Mouse (Mus musculus) c-Kit-positive CD71-positive TER-119-positive erythroid progenitor cells, embryonic 14.5 days (primary cell): ENCODE results near the gene Tspoap1.
A peak's percentile ranks its signal among the peaks of the same experiment; 100 is the strongest.

ENCODE experiments used
- DNase-seq: peaks from one replicate; pipeline ENCODE4 v3.0.0-alpha.2; 2013; ENCODE audit warnings: low spot score

Gene Tspoap1

DNA sequence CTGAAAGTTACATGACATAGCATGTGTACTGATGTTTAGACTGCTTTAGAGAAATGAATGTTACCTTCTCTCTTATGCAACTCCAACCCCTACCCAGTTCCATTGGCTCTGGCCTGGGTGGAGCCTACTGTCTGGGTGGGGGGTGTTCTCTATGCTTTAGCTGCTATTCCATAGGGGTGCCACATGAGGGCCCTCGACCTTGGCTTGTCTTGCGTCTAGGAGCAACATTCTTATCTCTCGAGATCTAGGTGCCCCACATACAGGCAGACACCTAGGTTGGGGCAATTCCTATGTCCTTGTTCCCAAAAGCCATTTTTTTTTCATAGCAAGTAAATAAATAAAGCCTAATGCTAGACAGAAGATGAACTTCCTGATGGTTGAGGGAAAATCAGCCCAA, 734 bp upstream of the Tspoap1 start:
- DNase-seq, result peak; percentile 80

GRCm38 (mm10) chr11:87761181-87761721, 910 bp downstream of the Tspoap1 start:
- no peak for DNase-seq

DNA sequence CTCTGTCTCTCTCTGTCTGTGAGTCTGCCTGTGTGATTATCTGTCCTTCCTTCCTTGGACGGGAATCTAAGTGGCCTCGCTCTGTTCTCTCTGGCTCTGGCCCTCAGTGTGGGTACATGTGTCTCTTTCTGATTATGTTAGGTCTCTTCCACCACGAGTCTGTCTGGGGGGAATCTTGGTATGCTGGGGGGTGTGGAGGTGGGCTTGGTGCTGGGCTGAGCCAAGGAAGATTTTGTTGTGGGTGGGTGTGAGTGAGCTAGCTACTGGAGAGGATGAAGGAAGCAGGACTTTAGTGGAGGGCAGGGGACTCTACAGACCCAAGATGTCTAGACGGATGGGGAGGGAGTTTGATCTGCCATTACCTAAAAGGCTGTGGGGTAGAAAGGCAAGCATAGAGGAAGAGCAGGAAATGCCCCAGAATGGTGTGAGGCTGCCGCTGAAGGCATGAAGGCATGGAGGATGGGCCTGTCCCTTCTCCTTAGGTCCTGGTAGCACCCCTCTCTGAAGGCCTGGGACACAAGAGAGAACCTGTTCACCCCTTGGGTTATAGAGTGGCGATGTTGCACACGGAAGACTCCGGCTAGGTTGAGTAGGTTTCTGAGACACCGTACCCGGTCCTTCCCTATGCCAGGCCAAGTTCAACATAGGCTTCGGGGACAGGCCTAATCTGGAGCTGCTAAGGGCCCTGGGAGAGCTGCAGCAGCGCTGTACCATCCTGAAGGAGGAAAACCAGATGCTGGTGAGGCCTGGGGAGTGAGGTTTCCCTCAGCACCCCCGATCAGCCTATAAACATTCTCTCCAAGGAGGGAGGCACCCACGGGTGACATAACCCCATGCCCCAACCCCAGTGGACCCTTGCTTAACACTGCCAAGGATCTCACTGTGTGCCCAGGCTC, 1.7 kb downstream of the Tspoap1 start:
- no peak for DNase-seq

- no peak for DNase-seq
These were observed 2.5 kb downstream of the Tspoap1 start for GRCm38 (mm10) chr11:87762702-87763385.

DNA sequence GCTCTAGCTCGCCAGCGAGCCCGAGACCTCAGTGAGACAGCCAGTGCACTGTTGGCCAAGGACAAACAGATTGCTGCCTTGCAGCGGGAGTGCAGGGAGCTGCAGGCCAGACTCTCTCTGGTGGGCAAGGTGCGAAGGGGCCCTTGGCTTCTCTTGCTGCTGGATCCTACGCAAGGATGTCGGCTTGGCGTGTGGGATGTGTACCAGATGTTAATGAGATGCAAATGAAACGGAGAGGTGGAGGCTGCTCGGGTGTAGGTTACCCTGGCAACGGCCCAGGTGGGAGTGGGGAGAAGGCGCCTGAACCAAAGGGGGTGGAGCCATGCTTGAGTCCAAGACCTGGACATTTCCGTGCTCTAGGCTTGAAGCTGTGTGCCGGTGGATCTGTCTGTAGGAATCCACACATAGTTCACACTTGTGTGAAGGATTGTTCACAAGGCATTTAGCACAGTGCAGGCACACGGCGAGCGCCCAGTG, 3.2 kb downstream of the Tspoap1 start:
- DNase-seq, result no peak

DNA sequence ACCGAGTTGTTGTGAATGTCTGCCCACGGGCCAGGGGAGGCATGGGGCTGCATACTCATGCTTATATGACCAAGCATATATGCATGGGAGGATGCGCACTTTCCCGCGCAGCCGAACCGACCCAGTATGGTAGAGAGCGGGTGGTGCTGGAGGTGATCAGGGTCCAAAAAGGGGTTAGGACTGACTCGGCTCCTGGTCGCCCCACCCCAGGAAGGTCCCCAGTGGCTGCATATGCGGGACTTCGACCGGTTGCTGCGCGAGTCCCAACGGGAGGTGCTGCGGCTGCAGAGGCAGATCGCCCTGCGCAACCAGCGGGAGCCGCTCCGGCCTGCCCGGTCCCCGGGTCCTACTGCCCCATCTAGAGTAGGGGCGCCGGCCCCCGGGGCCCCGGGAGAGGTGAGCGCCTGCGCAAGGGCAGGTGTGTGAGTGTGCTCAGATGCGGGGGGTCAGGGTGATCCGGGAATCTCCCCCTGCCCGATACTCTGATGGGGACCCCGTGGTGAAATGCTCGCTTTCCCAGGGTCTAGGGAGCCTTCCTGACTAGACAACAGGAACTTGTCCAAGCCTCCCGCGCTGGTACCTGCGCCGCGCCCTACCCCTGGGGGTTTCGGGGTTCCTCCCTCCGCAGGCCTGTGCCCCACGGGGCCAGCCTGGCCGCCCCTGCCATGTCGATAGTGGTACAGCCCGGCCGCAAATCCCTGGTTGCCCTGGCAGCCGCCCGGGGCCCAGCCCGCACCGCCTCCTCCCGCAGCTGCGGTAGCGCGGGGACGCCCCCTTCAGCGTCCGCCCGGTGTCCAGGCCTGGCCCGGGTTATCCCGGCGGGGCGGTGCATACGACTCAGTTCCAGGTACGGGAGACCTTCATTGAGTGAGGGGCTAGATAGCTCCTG, 3.9 kb downstream of the Tspoap1 start:
- DNase-seq, result no peak

DNA sequence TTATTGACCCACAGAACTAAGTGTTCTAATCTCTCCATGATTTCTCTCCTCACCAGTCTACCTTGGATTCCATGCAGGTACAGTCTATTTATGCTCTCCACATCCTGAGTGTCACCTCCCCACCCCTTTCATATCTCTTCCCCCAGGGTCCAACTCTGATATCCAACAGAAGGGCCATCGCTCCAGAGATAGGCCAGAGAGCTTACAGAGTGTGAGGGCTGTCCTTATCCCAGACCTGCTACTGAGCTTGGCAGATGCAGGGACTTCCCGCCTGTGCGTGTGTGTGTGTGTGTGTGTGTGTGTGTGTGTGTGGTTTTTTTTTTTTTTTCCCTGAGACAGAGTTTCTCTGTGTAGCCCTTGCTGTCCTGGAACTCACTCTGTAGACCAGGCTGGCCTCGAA, 8.4 kb downstream of the Tspoap1 start:
- no peak for DNase-seq

DNA sequence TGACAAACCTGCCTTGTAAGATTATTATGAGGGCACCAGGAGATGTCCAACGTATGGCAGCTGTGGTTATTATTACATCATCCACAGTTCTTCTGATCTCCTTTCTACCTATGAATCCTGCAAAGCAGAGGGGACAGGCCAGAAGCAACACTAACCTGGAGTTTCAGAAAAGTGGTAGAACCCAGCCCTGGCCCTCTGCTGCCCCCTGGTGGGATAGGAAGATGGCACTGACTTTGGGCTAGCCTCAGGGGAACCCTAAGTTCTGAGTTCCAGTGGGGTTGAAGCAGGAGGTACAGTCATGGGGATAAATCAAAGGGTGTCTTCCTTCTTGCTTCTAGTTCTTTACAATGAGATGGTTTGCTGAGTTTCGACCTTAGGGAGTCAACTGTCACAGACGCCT, 10.6 kb downstream of the Tspoap1 start:
- peak; percentile 71 for DNase-seq

- DNase-seq, result no peak
These were observed 12.0 kb downstream of the Tspoap1 start for GRCm38 (mm10) chr11:87772354-87772753.

- DNase-seq, result no peak
These were observed 17.9 kb downstream of the Tspoap1 start for GRCm38 (mm10) chr11:87778100-87778765.

DNA sequence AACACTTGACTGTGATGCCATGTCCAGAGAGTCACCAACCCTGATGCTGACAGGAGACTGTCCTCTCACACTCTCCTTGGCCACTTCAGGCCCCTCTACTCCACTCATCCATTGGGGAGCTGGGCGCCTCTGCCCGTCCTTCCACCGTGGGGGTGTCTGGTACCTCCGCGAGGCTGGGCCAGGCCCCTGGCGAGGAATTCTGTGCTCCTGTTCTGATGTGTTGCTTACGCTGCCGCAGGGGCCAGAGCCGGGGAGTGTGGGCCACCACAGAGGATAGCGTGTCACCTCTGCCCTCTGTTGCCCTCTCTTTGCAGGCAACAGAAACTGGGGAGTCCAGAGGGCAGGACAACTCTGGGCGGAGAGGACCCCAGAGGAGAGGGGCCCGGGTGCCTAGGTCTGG, 18.6 kb downstream of the Tspoap1 start:
- no peak for DNase-seq

DNA sequence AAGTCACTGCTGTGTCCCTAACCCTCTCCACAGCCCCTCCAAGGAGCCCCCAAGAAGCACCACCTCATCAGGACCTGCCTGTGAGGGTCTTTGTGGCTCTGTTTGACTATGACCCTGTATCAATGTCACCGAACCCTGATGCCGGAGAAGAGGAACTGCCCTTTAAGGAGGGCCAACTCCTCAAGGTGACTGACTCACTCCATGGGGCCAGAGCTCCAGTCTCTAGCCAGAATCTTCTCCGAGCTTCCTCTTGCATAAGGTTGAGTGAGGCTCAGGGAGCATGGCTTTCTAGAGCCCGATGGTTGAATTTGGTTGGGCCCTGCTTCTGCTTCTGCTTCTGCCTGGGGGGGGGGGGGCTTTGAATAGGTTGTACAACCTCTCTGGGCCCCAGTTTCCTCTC, 19.1 kb downstream of the Tspoap1 start:
- no peak for DNase-seq

DNA sequence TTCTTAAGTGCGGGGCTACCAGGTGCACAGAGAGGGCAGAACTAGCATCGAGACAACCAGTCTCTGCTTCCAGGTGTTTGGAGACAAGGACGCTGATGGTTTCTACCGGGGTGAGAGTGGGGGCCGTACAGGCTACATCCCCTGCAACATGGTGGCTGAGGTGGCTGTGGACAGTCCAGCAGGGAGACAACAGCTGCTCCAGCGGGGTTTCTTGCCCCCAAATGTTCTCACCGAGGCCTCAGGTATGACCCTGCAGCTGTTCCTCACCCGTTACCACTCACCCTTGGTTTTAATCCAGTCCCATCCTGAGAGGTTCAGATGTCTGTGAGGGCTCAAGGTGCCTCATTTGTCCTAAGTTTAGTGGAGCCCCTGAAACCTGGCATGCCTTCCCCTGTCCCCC, 19.8 kb downstream of the Tspoap1 start:
- DNase-seq, result no peak

DNA sequence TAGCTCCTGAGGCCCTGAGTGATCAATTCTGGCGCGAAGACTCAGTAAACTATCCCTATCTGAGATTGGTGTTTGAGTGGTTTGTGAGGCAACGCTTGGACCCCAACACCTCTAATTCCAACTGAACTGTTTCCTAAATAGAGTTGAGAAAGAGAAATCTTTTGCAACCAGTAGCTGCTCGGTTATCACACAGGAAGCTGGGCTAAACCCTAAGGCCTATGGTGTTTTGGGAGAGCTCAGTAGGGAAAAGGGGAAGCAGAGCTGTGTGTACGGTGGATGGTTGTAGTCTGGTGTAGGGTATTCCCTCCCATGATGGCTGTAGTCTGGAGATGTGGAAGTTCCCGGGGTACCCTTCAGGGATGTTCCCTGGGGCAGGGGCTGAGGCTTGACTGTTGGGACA, 29.7 kb downstream of the Tspoap1 start:
- no peak for DNase-seq

DNA sequence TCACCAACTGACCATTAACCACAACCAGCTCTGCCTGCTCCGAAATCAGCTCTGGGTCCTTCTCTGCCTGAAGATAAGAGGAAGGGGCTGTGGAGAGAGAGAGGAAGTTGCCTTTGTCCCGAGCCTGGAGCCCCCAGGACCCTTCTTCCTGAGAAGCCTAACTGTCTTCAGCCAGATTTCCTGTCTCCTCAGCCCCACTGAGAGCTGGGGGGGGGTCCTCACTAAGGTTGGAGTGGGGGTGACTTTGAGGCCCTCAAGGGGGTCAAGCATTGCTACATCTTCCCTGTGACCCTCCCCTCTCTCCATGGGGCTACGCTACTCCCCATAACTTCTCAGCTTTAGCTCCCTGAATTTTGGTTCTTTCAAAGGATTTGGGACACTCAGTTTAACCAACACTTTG, 33.1 kb downstream of the Tspoap1 start, which contains the start of gene Mpo:
Gene Mpo, plus strand, starts transcription at position 122 of the 400 bp plus-strand sequence.
- DNase-seq, result no peak

- no peak for DNase-seq
These were observed 41.5 kb downstream of the Tspoap1 start for GRCm38 (mm10) chr11:87801711-87802275.

- no peak for DNase-seq
These were observed 42.3 kb downstream of the Tspoap1 start for GRCm38 (mm10) chr11:87802621-87803020.

DNA sequence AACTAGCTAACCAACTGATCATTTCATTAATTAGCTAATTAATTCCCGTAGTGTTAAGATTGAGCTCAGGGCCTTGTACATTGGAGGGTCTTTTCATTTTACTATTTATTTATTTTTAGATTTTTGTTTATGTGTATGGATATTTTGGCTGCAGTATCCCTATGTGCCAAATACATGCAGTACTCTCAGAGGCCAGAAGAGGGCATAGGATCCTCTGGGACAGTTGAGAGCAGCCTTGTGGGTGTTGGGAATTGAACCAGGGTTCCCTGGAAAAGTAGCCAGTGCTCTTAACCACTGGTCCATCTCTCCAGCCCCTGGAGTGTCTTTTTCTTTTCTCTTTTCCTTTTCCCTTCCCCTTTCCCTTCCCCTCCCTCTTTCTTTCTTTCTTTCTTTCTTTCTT, 45.1 kb downstream of the Tspoap1 start:
- DNase-seq, result peak; percentile 31

DNA sequence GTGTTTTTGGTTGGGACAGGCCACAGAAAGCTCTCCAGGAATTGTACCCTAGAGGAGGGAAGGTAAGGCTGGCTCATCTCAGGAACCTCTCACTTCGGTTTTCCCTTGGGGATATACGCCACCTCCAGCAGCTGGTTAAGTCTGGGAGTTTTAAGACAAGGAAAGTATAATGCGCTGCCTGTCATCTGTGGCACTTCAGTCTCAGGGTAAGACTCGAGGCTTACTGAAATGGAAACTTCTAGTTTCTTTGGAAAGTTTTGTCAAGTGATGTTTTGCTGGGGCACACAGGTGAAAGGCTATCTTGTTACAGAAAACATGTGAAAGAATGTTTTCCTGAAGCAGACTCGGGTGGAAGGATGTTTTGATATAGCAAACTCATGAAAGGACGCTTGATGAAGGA, 47.1 kb downstream of the Tspoap1 start:
- DNase-seq, result no peak

DNA sequence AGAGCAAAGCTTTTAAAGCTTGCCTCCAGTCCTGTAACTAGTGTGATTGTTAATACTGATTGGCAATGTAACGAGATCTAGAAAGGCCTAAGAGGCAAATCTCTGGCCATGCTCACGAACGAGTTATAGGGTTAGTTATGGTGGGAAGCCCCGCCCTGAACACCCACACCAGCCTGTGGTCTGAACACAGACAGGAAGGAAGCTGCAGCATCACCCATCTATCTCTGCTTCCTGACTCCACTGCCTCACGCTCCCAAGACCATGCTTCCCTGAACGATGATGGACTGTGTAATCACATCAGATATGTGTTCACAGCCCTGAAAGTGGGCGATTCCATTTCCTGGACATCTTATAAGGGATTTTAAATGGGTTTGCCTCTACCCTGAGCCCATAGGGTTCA, 47.9 kb downstream of the Tspoap1 start:
- no peak for DNase-seq

DNA sequence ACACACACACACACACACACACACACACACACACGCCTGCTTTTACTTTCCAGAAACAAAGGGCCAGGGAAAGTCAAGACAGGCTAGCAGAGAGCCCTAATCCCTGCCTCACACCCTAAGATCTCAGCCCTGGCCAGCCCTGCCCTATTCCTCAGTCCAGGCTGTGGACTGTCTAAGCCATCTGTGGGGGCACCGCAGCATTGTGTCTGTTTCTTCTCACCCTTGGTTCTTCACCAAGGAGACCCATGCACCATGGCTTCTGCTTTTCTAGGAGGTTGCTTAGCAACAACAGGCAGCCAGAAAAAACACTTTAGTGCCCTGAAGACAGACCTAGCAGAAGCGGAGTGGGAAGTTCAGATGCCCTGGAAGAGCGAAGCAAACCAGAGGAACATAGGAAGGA, 51.1 kb downstream of the Tspoap1 start:
- no peak for DNase-seq
